Mouse (Mus musculus) intestine, postnatal 0 days (tissue): Measurements from ENCODE around the gene Lrrc49. TPM values are rescaled to one million over a fixed set of nuclear protein-coding genes. Genes with fewer than 3 reads are reported as not detected.
A peak's percentile ranks its signal among the peaks of the same experiment; 100 is the strongest.

Source experiments
- ATAC-seq: fragments of 200-750 bp; cut with Nextera tagmentation; 2 replicates; pipeline ENCODE4 v1.8.0; 2017; ENCODE audit warnings: mild to moderate bottlenecking, moderate TSS enrichment, moderate library complexity
- H3K27ac ChIP-seq: fragments of 300-500 bp; sonication (generic); 2 replicates; pipeline ENCODE4 v1.5.1; 2014; ENCODE audit warnings: mild to moderate bottlenecking, low read depth, low read length, moderate library complexity
- H3K27me3 ChIP-seq: fragments of 300-500 bp; sonication (generic); replicated peaks from 2 replicates; pipeline ENCODE4 v1.6.1; 2014; ENCODE audit warnings: low read length, mixed read lengths; ENCODE audit not compliant: control insufficient read depth, insufficient read depth
- H3K36me3 ChIP-seq: fragments of 300-500 bp; sonication (generic); 2 replicates; pipeline ENCODE4 v1.6.1; 2014; ENCODE audit warnings: mild to moderate bottlenecking, moderate library complexity; ENCODE audit not compliant: control insufficient read depth, insufficient read depth
- H3K4me1 ChIP-seq: fragments of 300-500 bp; sonication (generic); replicated peaks from 2 replicates; pipeline ENCODE4 v1.6.1; 2014; ENCODE audit warnings: antibody characterized with exemption, low read length, mixed read lengths; ENCODE audit not compliant: control insufficient read depth, insufficient read depth
- H3K4me2 ChIP-seq: fragments of 300-500 bp; sonication (generic); replicated peaks from 2 replicates; pipeline ENCODE4 v1.6.1; 2014; ENCODE audit warnings: low read depth, mild to moderate bottlenecking, moderate library complexity
- H3K4me3 ChIP-seq: fragments of 300-500 bp; sonication (generic); 2 replicates; pipeline ENCODE4 v1.5.1; 2014; ENCODE audit warnings: low read depth, low read length
- H3K9ac ChIP-seq: fragments of 300-500 bp; sonication (generic); 2 replicates; pipeline ENCODE4 v1.6.1; 2014; ENCODE audit warnings: mild to moderate bottlenecking, low read depth, low read length
- H3K9me3 ChIP-seq: fragments of 300-500 bp; sonication (generic); 2 replicates; pipeline ENCODE4 v1.6.1; 2016; ENCODE audit warnings: mixed run types; ENCODE audit not compliant: control insufficient read depth
- CTCF ChIP-seq: sonication (generic); IDR thresholded peaks from 2 replicates; pipeline ENCODE4 v1.5.1; 2016; ENCODE audit warnings: low read depth, mild to moderate bottlenecking, control low read depth, antibody characterized with exemption, moderate library complexity
- WGBS: fragments of 180-500 bp; shearing (Covaris S2); extraction: QIAGEN DNeasy Blood & Tissue Kit; methylation state at CpG from one replicate; pipeline ENCODE4 v1.1.7; 2014; 5-methylcytosine and 5-hydroxymethylcytosine counted together
- polyA plus RNA-seq: library from polyadenylated mRNA; unstranded; fragments of >200 nt; fragmentation: Nextera tagmentation; extraction: Ambion mirVana; gene quantifications from 2 replicates; pipeline ENCODE4 v1.2.1, GENCODE M21; 2015

The Lrrc49 gene
- polyA plus RNA-seq, 1 experiment from 2014 or later, result 10.1 TPM

GRCm38 (mm10) chr9:60612260-60612659 lies 75.7 kb downstream of the Lrrc49 start:
- WGBS, result 64% methylated on average over 2 of the region's 2 CpGs
- Histone ChIP-seq H3K9ac (no peak overlapping the region), H3K4me3 (no peak overlapping the region), H3K4me1 (no peaks in the 10 kb centered on the region; the same call in none of the 2 replicates), H3K9me3 (no peaks in the 10 kb centered on the region), H3K27me3 (no peaks in the 10 kb centered on the region), H3K4me2 (no peak overlapping the region), H3K36me3 (no peaks in the 10 kb centered on the region), H3K27ac (no peak overlapping the region)
- no peak for ATAC-seq
- TF ChIP-seq CTCF, result no peak

GRCm38 (mm10) chr9:60610194-60610593 lies 77.8 kb downstream of the Lrrc49 start:
- Histone ChIP-seq H3K27ac (peak overlapping the region; percentile 28; the same call in 1 of the 2 replicates), H3K4me2 (peak overlapping the region; percentile 41; the same call in 1 of the 2 replicates), H3K36me3 (no peaks in the 10 kb centered on the region), H3K9me3 (no peaks in the 10 kb centered on the region), H3K27me3 (no peaks in the 10 kb centered on the region), H3K4me1 (no peaks in the 10 kb centered on the region; the same call in none of the 2 replicates), H3K4me3 (no peak overlapping the region), H3K9ac (no peak overlapping the region)
- TF ChIP-seq CTCF, result no peak
- ATAC-seq, result 0 out of 2 replicates have a peak, but pooled peaks have one; percentile 24
- WGBS, result 28% methylated on average over 13 of the region's 13 CpGs

- ATAC-seq, result peak; percentile 80
- WGBS, result 48% methylated on average over 9 of the region's 9 CpGs
- Histone ChIP-seq H3K27me3 (no peaks in the 10 kb centered on the region), H3K4me3 (no peak overlapping the region), H3K4me2 (no peak overlapping the region), H3K4me1 (no peaks in the 10 kb centered on the region; the same call in none of the 2 replicates), H3K36me3 (no peaks in the 10 kb centered on the region), H3K27ac (peak overlapping the region; percentile 76), H3K9me3 (no peaks in the 10 kb centered on the region), H3K9ac (no peak overlapping the region)
- TF ChIP-seq CTCF, result no peak
These were observed 79.1 kb downstream of the Lrrc49 start for GRCm38 (mm10) chr9:60608857-60609256.

- Histone ChIP-seq H3K36me3 (no peaks in the 10 kb centered on the region), H3K4me1 (no peaks in the 10 kb centered on the region; the same call in none of the 2 replicates), H3K9me3 (no peaks in the 10 kb centered on the region), H3K27ac (no peak overlapping the region), H3K27me3 (no peaks in the 10 kb centered on the region), H3K4me2 (no peak overlapping the region), H3K4me3 (no peak overlapping the region), H3K9ac (no peak overlapping the region)
- TF ChIP-seq CTCF, result no peak
- 90% methylated on average over 3 of the region's 3 CpGs for WGBS
- no peak for ATAC-seq
These were observed 79.9 kb downstream of the Lrrc49 start for GRCm38 (mm10) chr9:60608086-60608485.

GRCm38 (mm10) chr9:60604971-60605370 lies 83.0 kb downstream of the Lrrc49 start:
- no peaks in the 10 kb centered on the region for H3K36me3 ChIP-seq
- no peak overlapping the region for H3K4me2 ChIP-seq
- H3K27ac ChIP-seq, result no peak overlapping the region
- H3K4me3 ChIP-seq, result no peak overlapping the region
- TF ChIP-seq CTCF, result no peak
- H3K9me3 ChIP-seq, result no peaks in the 10 kb centered on the region
- ATAC-seq, result no peak
- no peak overlapping the region for H3K9ac ChIP-seq
- H3K4me1 ChIP-seq, result no peaks in the 10 kb centered on the region; the same call in none of the 2 replicates
- H3K27me3 ChIP-seq, result no peaks in the 10 kb centered on the region
- 70% methylated on average over 2 of the region's 2 CpGs for WGBS

GRCm38 (mm10) chr9:60601936-60602335 lies 86.0 kb downstream of the Lrrc49 start:
- H3K27me3 ChIP-seq, result no peaks in the 10 kb centered on the region
- no peak overlapping the region for H3K4me2 ChIP-seq
- no peak overlapping the region for H3K4me3 ChIP-seq
- no peak overlapping the region for H3K9ac ChIP-seq
- peaks cover 12% of the 10 kb centered on the region for H3K36me3 ChIP-seq
- no peaks in the 10 kb centered on the region for H3K4me1 ChIP-seq
- ATAC-seq, result no peak
- WGBS, result 72% methylated on average over 10 of the region's 10 CpGs
- no peaks in the 10 kb centered on the region for H3K9me3 ChIP-seq
- no peak for TF ChIP-seq CTCF
- H3K27ac ChIP-seq, result no peak overlapping the region

GRCm38 (mm10) chr9:60600273-60600672 lies 87.7 kb downstream of the Lrrc49 start:
- Histone ChIP-seq H3K9ac (no peak overlapping the region), H3K9me3 (no peaks in the 10 kb centered on the region), H3K4me2 (no peak overlapping the region), H3K4me3 (no peak overlapping the region), H3K4me1 (no peaks in the 10 kb centered on the region), H3K27me3 (no peaks in the 10 kb centered on the region), H3K27ac (no peak overlapping the region), H3K36me3 (peaks cover 12% of the 10 kb centered on the region)
- TF ChIP-seq CTCF, result no peak
- 83% methylated on average over 4 of the region's 4 CpGs for WGBS
- ATAC-seq, result no peak
